Mouse (Mus musculus) kidney, embryonic 15.5 days (tissue): ENCODE results near the gene Csnk2a1. TPM values are rescaled to one million over a fixed set of nuclear protein-coding genes. Genes with fewer than 3 reads are reported as not detected.
"Not testable (repeated sequence)": the region's sequence is repeated elsewhere in the genome, so short reads cannot be mapped to it uniquely, and the experiment has no call there.

Experiments
- ATAC-seq: fragments of 200-750 bp; cut with Nextera tagmentation; replicated peaks from 2 replicates; pipeline ENCODE4 v1.8.0; 2017; ENCODE audit warnings: moderate TSS enrichment; ENCODE audit not compliant: low FRiP score
- H3K27ac ChIP-seq: fragments of 300-500 bp; sonication (generic); 2 replicates; pipeline ENCODE4 v1.5.1; 2015; ENCODE audit warnings: mild to moderate bottlenecking, inconsistent platforms
- H3K27me3 ChIP-seq: fragments of 300-500 bp; sonication (generic); 2 replicates; pipeline ENCODE4 v1.6.1; 2015; ENCODE audit warnings: inconsistent platforms
- H3K36me3 ChIP-seq: fragments of 300-500 bp; sonication (generic); 2 replicates; pipeline ENCODE4 v1.6.1; 2015; ENCODE audit warnings: inconsistent platforms
- H3K4me1 ChIP-seq: fragments of 300-500 bp; sonication (generic); 2 replicates; pipeline ENCODE4 v1.6.1; 2015; ENCODE audit warnings: inconsistent platforms
- H3K4me2 ChIP-seq: fragments of 300-500 bp; sonication (generic); 2 replicates; pipeline ENCODE4 v1.6.1; 2015; ENCODE audit warnings: moderate library complexity, mild to moderate bottlenecking, inconsistent platforms
- H3K4me3 ChIP-seq: fragments of 300-500 bp; sonication (generic); replicated peaks from 2 replicates; pipeline ENCODE4 v1.5.1; 2015; ENCODE audit warnings: mild to moderate bottlenecking, inconsistent platforms
- H3K9ac ChIP-seq: fragments of 300-500 bp; sonication (generic); 2 replicates; pipeline ENCODE4 v1.6.1; 2015; ENCODE audit warnings: mild to moderate bottlenecking, inconsistent platforms
- H3K9me3 ChIP-seq: fragments of 300-500 bp; sonication (generic); replicated peaks from 2 replicates; pipeline ENCODE4 v1.6.1; 2016; ENCODE audit warnings: inconsistent platforms
- WGBS: fragments of 180-500 bp; shearing (Covaris S2); methylation state at CpG from one replicate; pipeline ENCODE4 v1.1.7; 2015; ENCODE audit warnings: mixed read lengths; 5-methylcytosine and 5-hydroxymethylcytosine counted together
- polyA plus RNA-seq: library from polyadenylated mRNA; unstranded; fragments of >200 nt; fragmentation: Nextera tagmentation; extraction: Ambion mirVana; gene quantifications from 2 replicates; pipeline ENCODE4 v1.2.1, GENCODE M21; 2015

The Csnk2a1 gene
- polyA plus RNA-seq, 1 experiment from 2014 or later: 93.4 TPM

DNA sequence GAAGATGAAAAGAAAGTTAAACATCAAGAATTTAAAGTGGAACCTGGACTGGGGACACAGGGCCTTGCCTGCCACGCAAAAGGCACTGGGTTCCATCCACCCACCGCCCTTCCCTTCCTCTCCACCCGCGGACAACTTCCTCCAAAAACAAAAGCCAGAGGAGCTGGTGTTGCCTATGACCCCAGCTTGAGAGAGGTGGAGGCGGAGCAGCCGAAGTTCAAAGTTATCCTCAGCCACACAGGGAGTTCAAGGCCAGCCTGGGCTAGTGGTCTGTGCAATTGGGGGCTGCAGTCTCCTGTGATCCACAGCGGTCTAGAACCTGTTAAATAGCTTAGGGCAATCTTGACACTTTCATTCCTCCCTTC is 33.3 kb upstream of the Csnk2a1 start:
- ATAC-seq: no peak
- no peak overlapping the region for H3K9ac ChIP-seq
- WGBS: 64% methylated on average over 7 of the region's 7 CpGs
- H3K36me3 ChIP-seq: no peaks in the 10 kb centered on the region
- no peak overlapping the region for H3K4me3 ChIP-seq
- no peaks in the 10 kb centered on the region for H3K27me3 ChIP-seq
- H3K4me2 ChIP-seq: no peak overlapping the region
- peaks cover 14% of the 10 kb centered on the region; the same call in 1 of the 2 replicates for H3K4me1 ChIP-seq
- H3K9me3 ChIP-seq: no peaks in the 10 kb centered on the region
- no peak overlapping the region for H3K27ac ChIP-seq

DNA sequence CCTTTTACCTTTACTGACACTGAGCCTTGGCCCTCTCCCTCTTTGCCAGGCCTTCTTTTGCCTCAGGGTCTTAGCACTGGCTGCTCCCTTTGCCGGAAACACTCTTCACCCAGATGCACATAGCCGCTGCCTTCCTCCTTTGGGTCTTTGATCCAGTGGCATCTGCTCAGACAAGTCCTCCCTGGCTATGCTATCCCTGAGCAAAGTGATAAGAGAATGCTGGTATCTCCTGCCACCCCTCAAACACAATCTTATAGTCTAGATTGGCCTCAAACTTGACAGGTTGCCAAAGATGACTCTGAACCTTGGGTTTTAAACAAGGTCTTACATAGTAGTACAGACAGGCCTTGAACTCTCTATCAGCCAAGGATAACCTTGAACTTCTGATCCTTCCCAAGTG is 32.1 kb upstream of the Csnk2a1 start:
- H3K4me2 ChIP-seq: no peak overlapping the region
- no peak overlapping the region for H3K9ac ChIP-seq
- H3K9me3 ChIP-seq: no peaks in the 10 kb centered on the region
- no peaks in the 10 kb centered on the region for H3K27me3 ChIP-seq
- no peak overlapping the region for H3K27ac ChIP-seq
- no peak for ATAC-seq
- peaks cover 11% of the 10 kb centered on the region; the same call in 1 of the 2 replicates for H3K4me1 ChIP-seq
- no peak overlapping the region for H3K4me3 ChIP-seq
- WGBS: 95% methylated on average over 2 of the region's 2 CpGs
- no peaks in the 10 kb centered on the region for H3K36me3 ChIP-seq

GRCm38 (mm10) chr2:152196896-152197295 is 29.7 kb upstream of the Csnk2a1 start:
- Histone ChIP-seq H3K4me1 (0 out of 2 replicates have a peak, but pooled peaks cover 4% of the 10 kb centered on the region), H3K9ac (no peak overlapping the region), H3K36me3 (no peaks in the 10 kb centered on the region)

GRCm38 (mm10) chr2:152197301-152197712 is 29.3 kb upstream of the Csnk2a1 start:
- Histone ChIP-seq H3K4me2 (no peak overlapping the region), H3K9me3 (no peaks in the 10 kb centered on the region), H3K27ac (no peak overlapping the region), H3K4me1 (0 out of 2 replicates have a peak, but pooled peaks cover 4% of the 10 kb centered on the region), H3K9ac (no peak overlapping the region), H3K27me3 (no peaks in the 10 kb centered on the region), H3K36me3 (no peaks in the 10 kb centered on the region), H3K4me3 (no peak overlapping the region)
- ATAC-seq: peak; percentile 78
- 44% methylated on average over 10 of the region's 10 CpGs for WGBS

More at GRCm38 (mm10) chr2:152196896-152197295, 29.7 kb upstream of the Csnk2a1 start:
- 39% methylated on average over 3 of the region's 3 CpGs for WGBS
- Histone ChIP-seq H3K4me3 (no peak overlapping the region), H3K27me3 (no peaks in the 10 kb centered on the region), H3K4me2 (no peak overlapping the region), H3K9me3 (no peaks in the 10 kb centered on the region), H3K27ac (no peak overlapping the region)
- no peak for ATAC-seq

- 92% methylated on average over 8 of the region's 9 CpGs for WGBS
- H3K9me3 ChIP-seq, H3K27me3 ChIP-seq, H3K9ac ChIP-seq, H3K4me3 ChIP-seq, H3K4me1 ChIP-seq, H3K36me3 ChIP-seq, H3K27ac ChIP-seq, H3K4me2 ChIP-seq, ATAC-seq: not testable (repeated sequence)
Observed at GRCm38 (mm10) chr2:152206139-152206538, 20.5 kb upstream of the Csnk2a1 start.

DNA sequence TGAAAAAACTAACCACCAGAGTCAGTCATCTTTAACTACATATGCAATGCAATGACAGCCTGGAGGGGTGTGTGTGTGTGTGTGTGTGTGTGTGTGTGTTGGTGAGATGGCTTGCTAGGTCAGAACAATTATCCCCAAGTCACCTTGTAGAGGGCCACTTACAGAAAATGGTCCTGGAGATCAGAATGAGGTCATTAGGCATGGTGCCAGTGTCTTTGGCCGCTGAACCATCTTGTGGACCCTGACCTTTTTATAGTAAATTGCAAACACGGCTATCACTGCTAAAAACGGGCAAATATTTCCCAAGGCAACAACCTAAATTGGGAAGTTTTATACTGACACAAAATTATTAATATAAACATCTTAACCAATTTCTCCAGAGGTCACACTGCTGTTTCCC is 14.8 kb upstream of the Csnk2a1 start:
- no peaks in the 10 kb centered on the region for H3K27me3 ChIP-seq
- H3K9ac ChIP-seq: no peak overlapping the region
- no peaks in the 10 kb centered on the region for H3K36me3 ChIP-seq
- H3K4me3 ChIP-seq: no peak overlapping the region
- H3K27ac ChIP-seq: no peak overlapping the region
- H3K9me3 ChIP-seq: no peaks in the 10 kb centered on the region
- no peak overlapping the region for H3K4me2 ChIP-seq
- no peaks in the 10 kb centered on the region for H3K4me1 ChIP-seq
- ATAC-seq: no peak
- 74% methylated on average over 3 of the region's 3 CpGs for WGBS

DNA sequence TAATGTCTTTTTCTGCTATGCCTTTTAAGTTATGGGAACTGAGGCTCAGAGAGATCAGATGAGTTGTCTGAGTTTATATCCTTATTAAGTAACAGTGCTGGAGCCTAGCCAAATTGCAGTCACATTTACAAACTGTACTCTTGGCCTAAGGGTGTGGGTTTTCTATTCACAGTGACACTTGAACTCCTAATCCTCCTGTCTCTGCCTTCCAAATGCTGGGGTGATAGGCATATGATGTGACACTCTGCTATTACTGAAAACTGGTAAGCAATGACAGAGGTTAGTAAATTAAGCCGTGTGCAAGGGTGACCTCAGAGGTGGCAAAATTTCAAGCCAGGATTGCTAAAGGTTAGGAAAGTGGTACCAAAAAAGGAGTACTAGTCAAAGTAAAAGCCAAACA is 9.7 kb upstream of the Csnk2a1 start:
- no peak overlapping the region for H3K4me2 ChIP-seq
- H3K27me3 ChIP-seq: no peaks in the 10 kb centered on the region
- no peak overlapping the region for H3K9ac ChIP-seq
- no peak for ATAC-seq
- WGBS: 86% methylated on average over 1 of the region's 1 CpGs
- no peaks in the 10 kb centered on the region for H3K9me3 ChIP-seq
- H3K27ac ChIP-seq: no peak overlapping the region
- H3K36me3 ChIP-seq: no peaks in the 10 kb centered on the region
- no peak overlapping the region for H3K4me3 ChIP-seq
- H3K4me1 ChIP-seq: no peaks in the 10 kb centered on the region

GRCm38 (mm10) chr2:152223521-152224300 is 2.9 kb upstream of the Csnk2a1 start:
- WGBS: 67% methylated on average over 8 of the region's 8 CpGs
- ATAC-seq: no peak
- no peak overlapping the region for H3K4me3 ChIP-seq

DNA sequence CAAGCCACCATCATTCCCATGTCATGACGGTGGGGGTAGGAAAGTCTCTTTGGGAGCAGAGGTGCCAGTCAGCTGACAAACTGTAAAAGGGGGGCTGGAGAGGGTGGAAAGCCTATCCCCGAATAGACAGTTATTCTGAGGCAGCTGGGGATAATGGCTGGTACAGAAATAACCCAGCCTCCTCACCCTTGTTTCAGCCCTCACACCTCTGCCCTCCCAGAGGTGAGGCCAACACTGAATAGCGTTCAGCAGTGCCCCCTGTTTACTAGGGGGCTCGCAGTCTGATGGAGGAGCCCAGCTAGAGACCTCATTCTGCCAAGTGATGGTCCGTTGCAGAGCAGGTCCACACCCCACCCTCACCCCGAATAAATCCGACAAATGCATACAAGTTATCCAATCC is 1.1 kb upstream of the Csnk2a1 start:
- peaks cover 9% of the 10 kb centered on the region; the same call in 1 of the 2 replicates for H3K36me3 ChIP-seq
- H3K9ac ChIP-seq: peak overlapping the region; percentile 87; the same call in 1 of the 2 replicates
- no peak for ATAC-seq
- peak overlapping the region; percentile 99; the same call in 1 of the 2 replicates for H3K27ac ChIP-seq
- WGBS: 69% methylated on average over 7 of the region's 7 CpGs
- peaks cover 25% of the 10 kb centered on the region for H3K4me1 ChIP-seq
- H3K4me3 ChIP-seq: no peak overlapping the region; the same call in 1 of the 2 replicates
- H3K9me3 ChIP-seq: no peaks in the 10 kb centered on the region
- H3K4me2 ChIP-seq: peak overlapping the region; percentile 64
- H3K27me3 ChIP-seq: no peaks in the 10 kb centered on the region

More at GRCm38 (mm10) chr2:152223521-152224300, 2.9 kb upstream of the Csnk2a1 start:
- Histone ChIP-seq H3K27ac (no peak overlapping the region), H3K36me3 (no peaks in the 10 kb centered on the region; the same call in 1 of the 2 replicates), H3K9ac (no peak overlapping the region), H3K27me3 (no peaks in the 10 kb centered on the region), H3K4me2 (no peak overlapping the region), H3K9me3 (no peaks in the 10 kb centered on the region), H3K4me1 (peaks cover 21% of the 10 kb centered on the region)

DNA sequence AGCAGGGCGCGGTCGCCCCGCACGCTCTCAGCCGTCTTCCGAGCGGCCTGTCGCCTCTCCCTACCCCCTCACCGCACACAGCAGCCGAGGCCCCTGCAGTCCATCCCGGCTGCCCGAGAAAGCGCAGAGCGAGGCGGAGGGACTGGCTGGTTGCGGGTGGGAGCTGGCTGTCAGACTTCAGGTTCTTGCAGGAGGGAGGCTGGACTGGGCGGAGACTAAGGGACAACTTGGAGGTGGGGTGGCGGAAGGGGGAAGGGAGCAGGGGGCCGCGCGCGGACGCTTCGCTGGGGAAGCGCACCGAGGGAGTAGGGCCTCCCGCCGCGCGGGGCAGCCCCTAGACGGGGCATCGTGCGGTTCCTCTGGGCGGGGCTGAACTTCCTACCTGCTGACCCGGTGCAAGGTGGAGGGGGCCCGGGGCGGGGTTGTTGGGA is 427 bp downstream of the Csnk2a1 start:
- H3K27ac ChIP-seq: peak overlapping the region; percentile 99
- H3K4me2 ChIP-seq: peak overlapping the region; percentile 64
- WGBS: under 1% methylated on average over 38 of the region's 38 CpGs

GRCm38 (mm10) chr2:152230046-152230445 is 3.4 kb downstream of the Csnk2a1 start:
- Histone ChIP-seq H3K4me1 (peaks cover 25% of the 10 kb centered on the region), H3K4me2 (no peak overlapping the region), H3K27ac (no peak overlapping the region), H3K36me3 (peaks cover 15% of the 10 kb centered on the region), H3K9ac (no peak overlapping the region), H3K27me3 (no peaks in the 10 kb centered on the region), H3K9me3 (no peaks in the 10 kb centered on the region), H3K4me3 (no peak overlapping the region)
- ATAC-seq: no peak

More for the DNA sequence above, 427 bp downstream of the Csnk2a1 start:
- Histone ChIP-seq H3K4me1 (peaks cover 25% of the 10 kb centered on the region), H3K27me3 (no peaks in the 10 kb centered on the region), H3K36me3 (peaks cover 13% of the 10 kb centered on the region), H3K4me3 (peak overlapping the region; percentile 78), H3K9ac (peak overlapping the region; percentile 87), H3K9me3 (no peaks in the 10 kb centered on the region)
- peak; percentile 88 for ATAC-seq

- WGBS: 84% methylated on average over 1 of the region's 1 CpGs
- Histone ChIP-seq H3K36me3 (peaks cover 37% of the 10 kb centered on the region), H3K27me3 (no peaks in the 10 kb centered on the region), H3K9me3 (no peaks in the 10 kb centered on the region), H3K4me1 (0 out of 2 replicates have a peak, but pooled peaks cover 5% of the 10 kb centered on the region), H3K4me3 (no peak overlapping the region), H3K27ac (no peak overlapping the region), H3K4me2 (no peak overlapping the region), H3K9ac (no peak overlapping the region)
- no peak for ATAC-seq
Observed at GRCm38 (mm10) chr2:152237926-152238325, 11.3 kb downstream of the Csnk2a1 start.
